Mouse (Mus musculus): ENCODE measurements around the gene 2310011J03Rik. TPM values are rescaled to one million over a fixed set of nuclear protein-coding genes. Genes with fewer than 3 reads are reported as not detected.
"Not testable (repeated sequence)": the region's sequence is repeated elsewhere in the genome, so short reads cannot be mapped to it uniquely, and the experiment has no call there.

The 2310011J03Rik gene
- polyA plus RNA-seq, 1 experiment = 62.4 TPM

DNA sequence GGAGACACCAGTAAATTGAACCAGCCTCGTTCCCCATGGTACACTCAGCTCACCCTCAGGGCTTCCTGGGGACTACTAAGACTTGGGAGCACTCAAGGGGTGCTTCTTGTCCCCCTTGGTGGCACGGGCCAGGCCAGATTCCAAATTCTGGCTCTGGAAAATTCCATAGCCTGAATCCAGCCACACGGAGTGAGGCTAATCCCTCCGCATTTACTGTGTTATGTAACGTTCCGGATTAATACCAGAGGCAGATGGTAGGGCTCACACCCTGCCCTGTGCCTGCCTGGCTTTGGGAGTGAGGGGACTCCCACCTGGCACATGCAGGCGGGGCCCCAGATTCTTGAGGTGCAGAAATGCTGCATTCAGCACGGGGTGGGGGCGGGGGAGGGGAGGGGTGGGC, 35.1 kb upstream of the 2310011J03Rik start:
- TF ChIP-seq POLR2A (IDR thresholded peaks at IDR 0.05; ENCODE audit: borderline replicate concordance, extremely low read depth, low read depth, low read length) (no peak), CTCF (IDR thresholded peaks at IDR 0.05; ENCODE audit: insufficient read depth, low read length) (no peak)
- no peak overlapping the region for H3K4me3 ChIP-seq (replicated peaks; ENCODE audit: extremely low read depth, low read depth, low read length)
- DNase-seq = no peak
- 16% methylated on average over 9 of the region's 9 CpGs for WGBS
- 0 out of 2 replicates have a peak, but pooled peaks cover 3% of the 10 kb centered on the region for H3K4me1 ChIP-seq (ENCODE audit: control insufficient read depth, insufficient read depth, low read length)

DNA sequence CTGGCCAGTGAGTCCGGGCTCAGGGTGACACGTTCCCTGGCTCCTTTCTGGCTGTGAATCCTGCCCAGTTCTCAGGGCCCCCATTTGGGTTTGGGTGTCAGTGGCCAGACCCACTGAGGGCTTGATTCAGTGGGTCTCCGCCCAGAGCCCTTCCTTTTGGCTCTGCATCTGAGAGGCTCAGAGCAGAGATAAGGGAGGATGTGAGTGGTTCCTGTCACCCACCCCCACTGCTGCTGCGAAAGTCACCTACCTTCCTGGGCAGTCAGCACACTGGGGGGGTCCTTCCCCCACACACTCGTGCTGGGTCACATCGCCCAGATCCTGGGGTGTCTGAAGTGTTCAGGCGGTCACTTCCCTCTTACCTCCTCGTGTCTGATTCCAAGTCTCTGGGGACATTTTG, 32.4 kb upstream of the 2310011J03Rik start:
- Histone ChIP-seq H3K4me3 (replicated peaks; ENCODE audit: extremely low read depth, low read depth, low read length) (no peak overlapping the region), H3K4me1 (ENCODE audit: control insufficient read depth, insufficient read depth, low read length) (peaks cover 7% of the 10 kb centered on the region; the same call in 1 of the 2 replicates)
- TF ChIP-seq POLR2A (IDR thresholded peaks at IDR 0.05; ENCODE audit: borderline replicate concordance, extremely low read depth, low read depth, low read length) (no peak), CTCF (IDR thresholded peaks at IDR 0.05; ENCODE audit: insufficient read depth, low read length) (no peak)
- WGBS = 44% methylated on average over 8 of the region's 8 CpGs
- DNase-seq = no peak

DNA sequence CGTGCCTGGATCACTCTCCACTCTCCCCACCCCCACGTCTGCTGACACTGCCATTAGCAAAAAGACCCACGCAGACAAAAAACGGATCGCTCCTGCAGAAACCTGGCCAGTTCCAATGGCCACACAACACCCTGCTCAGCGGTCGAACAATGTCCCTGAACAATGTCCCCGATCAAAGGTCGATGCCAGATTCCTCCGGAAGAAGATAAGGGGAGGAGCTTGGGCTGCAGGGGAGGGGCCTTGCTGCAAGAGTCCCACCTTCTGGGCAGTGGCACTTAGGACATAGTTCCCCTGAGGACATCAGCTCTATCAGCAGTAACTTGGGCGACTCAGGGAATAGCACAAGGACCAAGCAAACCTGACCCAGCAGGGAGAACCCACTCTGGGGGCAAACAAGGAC, 31.6 kb upstream of the 2310011J03Rik start:
- H3K4me1 ChIP-seq (ENCODE audit: control insufficient read depth, insufficient read depth, low read length) = peaks cover 12% of the 10 kb centered on the region; the same call in 1 of the 2 replicates
- 27% methylated on average over 11 of the region's 11 CpGs for WGBS
- DNase-seq = no peak

DNA sequence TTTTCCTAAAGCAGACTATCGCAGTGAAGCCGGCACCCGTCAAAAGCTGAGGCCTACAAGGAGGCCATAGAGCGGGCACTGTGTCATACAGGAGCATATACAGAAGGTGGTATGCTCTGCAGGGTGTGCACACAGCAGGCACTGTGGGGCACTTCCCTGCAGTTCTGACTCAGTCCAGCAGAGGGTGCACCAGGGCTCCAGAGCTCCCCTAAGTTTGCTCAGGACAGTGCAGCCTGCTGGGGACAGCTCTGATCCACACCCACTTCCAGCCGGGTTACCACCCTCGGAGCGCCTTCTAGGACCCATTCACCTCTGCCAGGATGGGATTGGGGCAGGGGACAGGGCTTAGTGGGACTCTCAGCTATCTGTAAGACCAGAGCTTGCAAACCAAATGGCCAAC, 30.0 kb upstream of the 2310011J03Rik start:
- no peak overlapping the region for H3K4me3 ChIP-seq (replicated peaks; ENCODE audit: extremely low read depth, low read depth, low read length)
- TF ChIP-seq CTCF (IDR thresholded peaks at IDR 0.05; ENCODE audit: insufficient read depth, low read length) (peak; percentile 98), POLR2A (IDR thresholded peaks at IDR 0.05; ENCODE audit: borderline replicate concordance, extremely low read depth, low read depth, low read length) (no peak)

More for the DNA sequence above, 31.6 kb upstream of the 2310011J03Rik start:
- TF ChIP-seq POLR2A (IDR thresholded peaks at IDR 0.05; ENCODE audit: borderline replicate concordance, extremely low read depth, low read depth, low read length) (no peak), CTCF (IDR thresholded peaks at IDR 0.05; ENCODE audit: insufficient read depth, low read length) (no peak)
- no peak overlapping the region for H3K4me3 ChIP-seq (replicated peaks; ENCODE audit: extremely low read depth, low read depth, low read length)

DNA sequence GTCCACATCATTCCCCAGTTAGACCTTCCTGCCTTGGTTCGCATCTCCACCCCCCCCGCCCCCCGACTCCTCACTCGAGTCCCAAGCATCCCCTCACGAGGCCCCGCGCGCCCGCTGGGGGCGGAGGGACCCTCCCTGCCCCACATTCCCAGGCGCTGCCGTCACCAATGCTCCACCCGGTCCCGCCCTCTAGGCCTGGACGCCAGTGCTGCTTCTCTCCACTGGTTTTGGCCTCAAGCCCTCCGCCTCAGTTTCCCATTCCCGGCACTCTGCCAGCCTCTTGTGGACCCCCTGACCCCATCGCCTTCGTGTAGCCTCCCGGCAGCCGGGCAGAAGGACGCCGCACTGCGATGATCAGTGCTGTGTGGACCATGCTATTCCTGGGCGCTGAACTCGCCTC, 28.6 kb upstream of the 2310011J03Rik start:
- 25% methylated on average over 26 of the region's 26 CpGs for WGBS
- H3K4me3 ChIP-seq (replicated peaks; ENCODE audit: extremely low read depth, low read depth, low read length) = no peak overlapping the region
- DNase-seq = no peak
- peaks cover 22% of the 10 kb centered on the region for H3K4me1 ChIP-seq (ENCODE audit: control insufficient read depth, insufficient read depth, low read length)
- TF ChIP-seq CTCF (IDR thresholded peaks at IDR 0.05; ENCODE audit: insufficient read depth, low read length) (no peak), POLR2A (IDR thresholded peaks at IDR 0.05; ENCODE audit: borderline replicate concordance, extremely low read depth, low read depth, low read length) (no peak)

More for the DNA sequence above, 30.0 kb upstream of the 2310011J03Rik start:
- H3K4me1 ChIP-seq (ENCODE audit: control insufficient read depth, insufficient read depth, low read length) = peaks cover 14% of the 10 kb centered on the region
- DNase-seq = peak; percentile 92
- 4% methylated on average over 7 of the region's 7 CpGs for WGBS

DNA sequence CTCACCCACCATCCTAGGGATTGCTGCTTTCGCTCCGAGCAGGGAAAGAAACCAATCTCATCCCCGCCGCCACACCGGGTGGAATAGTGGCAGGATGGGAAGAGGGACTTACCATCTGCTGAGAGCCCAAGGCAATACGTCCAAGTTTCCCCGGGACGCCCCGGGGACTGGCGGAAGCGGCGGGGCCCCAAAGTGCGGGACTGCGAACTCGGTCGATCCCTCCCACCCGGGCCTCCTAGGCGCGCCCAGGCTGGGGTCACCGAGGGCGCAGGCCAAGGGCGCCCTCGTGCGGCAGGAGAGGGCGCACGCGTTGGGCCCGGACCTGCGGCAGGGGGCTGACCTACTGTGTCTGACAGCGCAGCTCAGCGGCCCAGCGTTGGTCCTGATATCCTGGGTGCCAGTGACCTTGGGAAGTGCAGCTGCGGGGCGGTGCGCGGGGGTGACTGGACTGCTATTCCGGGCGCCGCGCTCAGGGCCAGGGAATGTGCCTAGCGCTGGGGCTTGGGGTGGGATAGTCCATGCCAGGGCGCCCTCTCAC, 28.0 kb upstream of the 2310011J03Rik start, which contains the start of gene Adamtsl5:
Adamtsl5 (minus strand) TSS at position 169 of the 538 bp plus-strand sequence.
- DNase-seq = no peak
- H3K4me3 ChIP-seq (replicated peaks; ENCODE audit: extremely low read depth, low read depth, low read length) = peak within 1 kb of the TSS; percentile 85
- peaks cover 26% of the 10 kb centered on the region for H3K4me1 ChIP-seq (ENCODE audit: control insufficient read depth, insufficient read depth, low read length)
- TF ChIP-seq CTCF (IDR thresholded peaks at IDR 0.05; ENCODE audit: insufficient read depth, low read length) (peak; percentile 44), POLR2A (IDR thresholded peaks at IDR 0.05; ENCODE audit: borderline replicate concordance, extremely low read depth, low read depth, low read length) (peak; percentile 54; the same call in 1 of the 2 replicates)
- 1% methylated on average over 42 of the region's 42 CpGs for WGBS

DNA sequence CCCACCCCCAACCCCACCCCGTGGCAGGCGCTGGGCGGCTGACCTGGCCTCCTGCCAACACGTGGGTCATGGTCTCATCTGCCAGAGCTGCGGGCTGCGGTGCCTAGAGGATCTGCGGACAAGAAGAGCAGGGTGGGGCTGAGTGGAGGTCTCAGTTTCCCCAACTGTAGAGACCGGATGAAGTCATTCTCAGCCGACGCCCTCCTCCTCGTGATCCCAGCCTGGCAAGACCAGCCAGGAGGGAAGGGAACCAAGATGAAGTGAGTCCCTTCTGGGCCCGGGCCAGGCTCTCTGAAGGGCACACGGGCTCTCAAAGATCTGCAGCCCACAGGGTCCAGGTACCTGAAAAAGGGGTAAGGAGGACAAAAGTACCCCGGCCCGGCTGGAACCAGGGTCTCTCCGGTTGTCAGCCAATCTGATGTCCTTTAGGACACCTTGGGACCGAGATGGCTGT, 27.2 kb upstream of the 2310011J03Rik start:
- 8% methylated on average over 17 of the region's 17 CpGs for WGBS
- H3K4me3 ChIP-seq (replicated peaks; ENCODE audit: extremely low read depth, low read depth, low read length) = peak overlapping the region; percentile 85
- peaks cover 30% of the 10 kb centered on the region for H3K4me1 ChIP-seq (ENCODE audit: control insufficient read depth, insufficient read depth, low read length)
- TF ChIP-seq POLR2A (IDR thresholded peaks at IDR 0.05; ENCODE audit: borderline replicate concordance, extremely low read depth, low read depth, low read length) = no peak
- TF ChIP-seq CTCF (IDR thresholded peaks at IDR 0.05; ENCODE audit: insufficient read depth, low read length) = no peak
- no peak for DNase-seq

DNA sequence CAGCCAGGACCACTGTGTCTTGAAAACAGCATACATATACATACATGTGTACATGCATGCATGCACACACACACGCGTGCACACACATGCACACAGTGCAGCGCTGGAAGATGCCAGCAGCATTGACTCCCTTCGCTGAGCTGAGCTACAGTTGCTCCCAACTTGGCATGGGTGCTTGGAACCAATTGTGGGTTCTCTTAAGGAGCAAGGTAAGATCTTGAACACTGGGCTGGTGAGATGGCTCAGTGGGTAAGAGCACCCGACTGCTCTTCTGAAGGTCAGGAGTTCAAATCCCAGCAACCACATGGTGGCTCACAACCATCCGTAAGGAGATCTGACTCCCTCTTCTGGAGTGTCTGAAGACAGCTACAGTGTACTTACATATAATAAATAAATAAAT, 25.6 kb upstream of the 2310011J03Rik start:
- 77% methylated on average over 6 of the region's 6 CpGs for WGBS
- H3K4me1 ChIP-seq (ENCODE audit: control insufficient read depth, insufficient read depth, low read length) = peaks cover 36% of the 10 kb centered on the region
- not testable (repeated sequence) for H3K4me3 ChIP-seq (replicated peaks; ENCODE audit: extremely low read depth, low read depth, low read length); DNase-seq

DNA sequence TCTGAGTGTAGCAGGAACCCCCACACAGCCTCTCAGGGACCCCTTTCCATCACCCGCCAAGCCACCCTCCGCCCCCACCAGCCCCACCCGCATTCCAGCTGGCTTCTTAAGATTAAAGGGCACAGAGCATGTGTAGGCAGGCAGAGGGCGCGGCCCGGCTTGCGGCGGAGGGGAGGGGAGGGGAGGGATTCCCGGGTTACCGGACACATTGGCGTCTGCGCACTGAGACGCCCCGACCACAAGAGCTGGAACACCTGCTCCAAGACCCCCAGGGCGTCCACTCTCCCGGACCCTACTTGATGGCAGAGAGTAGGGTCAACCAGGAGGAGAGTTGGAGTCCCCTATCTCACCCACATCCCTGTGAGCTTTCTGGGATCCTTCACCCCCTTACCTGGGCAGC, 24.8 kb upstream of the 2310011J03Rik start:
- WGBS = 7% methylated on average over 16 of the region's 16 CpGs
- DNase-seq = peak; percentile 56
- no peak for TF ChIP-seq CTCF (IDR thresholded peaks at IDR 0.05; ENCODE audit: insufficient read depth, low read length)
- TF ChIP-seq POLR2A (IDR thresholded peaks at IDR 0.05; ENCODE audit: borderline replicate concordance, extremely low read depth, low read depth, low read length) = no peak
- Histone ChIP-seq H3K4me1 (ENCODE audit: control insufficient read depth, insufficient read depth, low read length) (peaks cover 36% of the 10 kb centered on the region), H3K4me3 (replicated peaks; ENCODE audit: extremely low read depth, low read depth, low read length) (peak overlapping the region; percentile 31)

DNA sequence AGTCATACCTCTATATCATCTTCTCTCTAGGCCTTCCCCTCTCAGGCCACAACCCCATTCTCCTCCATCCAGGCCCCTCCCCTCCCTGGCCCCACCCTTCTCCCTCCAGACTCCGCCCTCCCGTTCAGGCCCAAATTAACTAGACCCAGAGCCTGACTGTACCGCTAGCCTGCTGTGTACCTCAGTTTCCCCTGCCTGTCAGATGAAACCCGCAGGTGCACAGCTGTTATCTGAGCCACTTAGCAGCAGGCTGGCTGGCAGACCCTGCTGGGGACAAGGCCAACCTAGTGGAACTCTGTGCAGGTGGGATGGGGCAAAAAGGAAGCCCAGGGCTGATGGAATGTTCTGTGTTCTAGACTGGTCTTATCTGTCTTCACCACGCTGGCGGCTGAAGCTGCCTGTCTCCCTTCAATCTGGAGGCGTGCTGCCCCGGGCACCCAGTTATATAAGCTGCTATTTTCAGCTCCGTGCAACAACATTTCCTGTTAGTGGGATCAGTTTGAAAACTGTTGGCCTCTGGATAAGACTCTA, 23.9 kb upstream of the 2310011J03Rik start:
- no peak for DNase-seq
- TF ChIP-seq POLR2A (IDR thresholded peaks at IDR 0.05; ENCODE audit: borderline replicate concordance, extremely low read depth, low read depth, low read length) (peak; percentile 40; the same call in 1 of the 2 replicates), CTCF (IDR thresholded peaks at IDR 0.05; ENCODE audit: insufficient read depth, low read length) (no peak)
- Histone ChIP-seq H3K4me1 (ENCODE audit: control insufficient read depth, insufficient read depth, low read length) (peaks cover 38% of the 10 kb centered on the region), H3K4me3 (replicated peaks; ENCODE audit: extremely low read depth, low read depth, low read length) (peak overlapping the region; percentile 25)
- 16% methylated on average over 9 of the region's 9 CpGs for WGBS

Measured in lung, adult 2 months (tissue).